Mouse (Mus musculus): Measurements from ENCODE around the gene Spred2. TPM values are rescaled to one million over a fixed set of nuclear protein-coding genes. Genes with fewer than 3 reads are reported as not detected.

Spred2 gene
- total and polyA plus RNA-seq, 3 experiments: 8.9 to 76.1 (median 33.6) TPM

DNA sequence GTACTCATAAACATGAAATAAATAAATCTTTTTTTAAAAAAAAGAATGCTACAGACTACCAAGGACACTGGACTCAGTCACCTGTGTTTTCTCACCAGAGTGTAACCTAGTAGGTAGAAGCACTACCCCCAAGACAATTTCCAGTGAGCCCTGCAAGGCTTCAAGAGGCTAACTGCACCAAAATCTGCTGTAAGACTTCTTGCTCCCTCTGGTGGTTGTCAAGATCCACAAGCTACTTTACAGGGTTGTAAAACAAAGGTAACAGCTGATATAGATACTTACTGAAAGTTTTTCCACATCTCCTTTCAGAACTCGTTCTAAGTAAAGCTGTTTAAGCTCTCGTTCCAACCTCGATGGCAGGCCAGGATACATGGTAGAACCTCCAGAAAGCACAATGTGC is 148.0 kb downstream of the Spred2 start:
- Histone ChIP-seq H3K9me3 (replicated peaks) (no peaks in the 10 kb centered on the region), H3K4me3 (ENCODE audit: low read depth, low read length) (no peak overlapping the region), H3K36me3 (replicated peaks) (peaks cover 86% of the 10 kb centered on the region), H3K27me3 (ENCODE audit: insufficient read depth, low read length) (no peaks in the 10 kb centered on the region), H3K4me1 (ENCODE audit: insufficient read depth, low read depth, low read length) (peaks cover 9% of the 10 kb centered on the region; the same call in 1 of the 2 replicates)
- no peak for DNase-seq (ENCODE audit: low spot score)
- ATAC-seq (ENCODE audit: extremely low read depth, insufficient number of reproducible peaks, low FRiP score, poor library complexity, severe bottlenecking): no peak
- TF ChIP-seq TAL1 (conservative IDR thresholded peaks at IDR 0.05; ENCODE audit: low read depth, low read length): no peak
- TF ChIP-seq CTCF (IDR thresholded peaks at IDR 0.05; ENCODE audit: low read depth, low read length): no peak
- no peak for TF ChIP-seq GATA1 (IDR thresholded peaks at IDR 0.05; ENCODE audit: borderline replicate concordance, low read length)
- no peak for TF ChIP-seq GATA2 (IDR thresholded peaks at IDR 0.05; ENCODE audit: borderline replicate concordance, low read depth, low read length)
- TF ChIP-seq POLR2AphosphoS5 (IDR thresholded peaks at IDR 0.05; ENCODE audit: insufficient replicate concordance, low read depth, low read length): no peak

DNA sequence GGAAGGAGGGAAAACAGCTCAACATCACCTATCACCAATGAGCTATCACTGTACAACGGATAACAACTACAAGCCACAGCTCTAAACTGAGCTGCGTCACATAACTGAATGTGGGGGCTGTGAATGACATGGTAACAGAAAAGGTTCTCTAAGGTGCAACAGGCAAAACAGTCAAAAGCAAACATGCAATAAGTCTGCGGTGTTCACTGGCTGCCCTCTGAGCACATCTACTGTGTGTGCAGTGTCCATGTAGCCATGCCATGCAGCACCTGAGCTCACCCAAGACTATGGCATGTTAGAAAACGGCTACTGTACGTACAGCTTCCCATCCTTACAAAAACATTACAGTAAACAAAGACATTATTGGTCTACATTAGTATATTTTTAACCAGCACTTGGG is 148.7 kb downstream of the Spred2 start:
- ATAC-seq (ENCODE audit: extremely low read depth, insufficient number of reproducible peaks, low FRiP score, poor library complexity, severe bottlenecking) (no peak), DNase-seq (ENCODE audit: low spot score) (no peak)
- H3K27me3 ChIP-seq (ENCODE audit: insufficient read depth, low read length): no peaks in the 10 kb centered on the region
- peaks cover 9% of the 10 kb centered on the region; the same call in 1 of the 2 replicates for H3K4me1 ChIP-seq (ENCODE audit: insufficient read depth, low read depth, low read length)
- H3K9me3 ChIP-seq (replicated peaks): no peaks in the 10 kb centered on the region
- H3K4me3 ChIP-seq (ENCODE audit: low read depth, low read length): no peak overlapping the region
- peaks cover 88% of the 10 kb centered on the region for H3K36me3 ChIP-seq (replicated peaks)
- TF ChIP-seq TAL1 (conservative IDR thresholded peaks at IDR 0.05; ENCODE audit: low read depth, low read length) (no peak), POLR2AphosphoS5 (IDR thresholded peaks at IDR 0.05; ENCODE audit: insufficient replicate concordance, low read depth, low read length) (no peak), CTCF (IDR thresholded peaks at IDR 0.05; ENCODE audit: low read depth, low read length) (no peak), GATA2 (IDR thresholded peaks at IDR 0.05; ENCODE audit: borderline replicate concordance, low read depth, low read length) (no peak), GATA1 (IDR thresholded peaks at IDR 0.05; ENCODE audit: borderline replicate concordance, low read length) (no peak)

Other genes starting within 250 kb of the Spred2 start
- gene Actr2, start 188.5 kb downstream of the Spred2 start, total RNA-seq (2014; fragmentation: Nextera tagmentation): 213 and 217 TPM in 2 replicates
- gene Actr2, start 188.5 kb downstream of the Spred2 start, total RNA-seq (2017): 186 and 261 TPM in 2 replicates
- gene Actr2, start 188.5 kb downstream of the Spred2 start, polyA plus RNA-seq (2012): 116 and 120 TPM in 2 replicates

Data from G1E (cell line).